Mouse (Mus musculus) limb, embryonic 10.5 days (tissue): ENCODE measurements around the gene Sbp. TPM values are rescaled to one million over a fixed set of nuclear protein-coding genes. Genes with fewer than 3 reads are reported as not detected.
A peak's percentile ranks its signal among the peaks of the same experiment; 100 is the strongest.

Experiments used
- DNase-seq: peaks from one replicate; pipeline ENCODE4 v3.0.0-alpha.2; 2017; ENCODE audit warnings: low spot score
- H3K27ac ChIP-seq: fragments of 300-500 bp; sonication (generic); 2 replicates; pipeline ENCODE4 v1.5.1; 2016; ENCODE audit warnings: mild to moderate bottlenecking
- H3K27me3 ChIP-seq: fragments of 300-500 bp; sonication (generic); 2 replicates; pipeline ENCODE4 v1.6.1; 2016; ENCODE audit warnings: low read depth, mild to moderate bottlenecking; ENCODE audit not compliant: poor library complexity, severe bottlenecking
- H3K36me3 ChIP-seq: fragments of 300-500 bp; sonication (generic); 2 replicates; pipeline ENCODE4 v1.6.1; 2016; ENCODE audit warnings: mild to moderate bottlenecking, moderate library complexity
- H3K4me1 ChIP-seq: fragments of 300-500 bp; sonication (generic); 2 replicates; pipeline ENCODE4 v1.6.1; 2016
- H3K4me3 ChIP-seq: fragments of 300-500 bp; sonication (generic); 2 replicates; pipeline ENCODE4 v1.5.1; 2016; ENCODE audit warnings: mild to moderate bottlenecking, moderate library complexity
- H3K9me3 ChIP-seq: fragments of 300-500 bp; sonication (generic); replicated peaks from 2 replicates; pipeline ENCODE4 v1.6.1; 2016; ENCODE audit warnings: mild to moderate bottlenecking
- WGBS: fragments of 180-500 bp; shearing (Covaris S2); methylation state at CpG from one replicate; pipeline ENCODE4 v1.1.7; 2016; 5-methylcytosine and 5-hydroxymethylcytosine counted together
- polyA plus RNA-seq: library from polyadenylated mRNA; unstranded; fragments of >200 nt; fragmentation: Nextera tagmentation; extraction: Ambion mirVana; gene quantifications from 2 replicates; pipeline ENCODE4 v1.2.1, GENCODE M21; 2016

The Sbp gene
- polyA plus RNA-seq, 1 experiment from 2014 or later, result not detected

- Histone ChIP-seq H3K4me3 (no peak overlapping the region), H3K4me1 (no peaks in the 10 kb centered on the region), H3K27ac (no peak overlapping the region), H3K27me3 (no peaks in the 10 kb centered on the region), H3K9me3 (no peaks in the 10 kb centered on the region), H3K36me3 (no peaks in the 10 kb centered on the region)
- DNase-seq, result no peak
- 53% methylated on average over 2 of the region's 2 CpGs for WGBS
Observed at GRCm38 (mm10) chr17:23968780-23969179, 27.3 kb downstream of the Sbp start.

- 9% methylated on average over 1 of the region's 1 CpGs for WGBS
- Histone ChIP-seq H3K27ac (no peak overlapping the region), H3K9me3 (no peaks in the 10 kb centered on the region), H3K4me1 (no peaks in the 10 kb centered on the region), H3K27me3 (no peaks in the 10 kb centered on the region), H3K36me3 (no peaks in the 10 kb centered on the region), H3K4me3 (no peak overlapping the region)
- peak; percentile 78 for DNase-seq
Observed at GRCm38 (mm10) chr17:23969231-23969630, 27.8 kb downstream of the Sbp start.

- Histone ChIP-seq H3K9me3 (no peaks in the 10 kb centered on the region), H3K36me3 (no peaks in the 10 kb centered on the region), H3K27ac (no peak overlapping the region), H3K4me1 (no peaks in the 10 kb centered on the region), H3K27me3 (no peaks in the 10 kb centered on the region), H3K4me3 (no peak overlapping the region)
- DNase-seq, result no peak
- 86% methylated on average over 9 of the region's 9 CpGs for WGBS
Observed at GRCm38 (mm10) chr17:23971315-23971714, 29.8 kb downstream of the Sbp start.

- Histone ChIP-seq H3K27me3 (no peaks in the 10 kb centered on the region), H3K4me3 (no peak overlapping the region), H3K4me1 (no peaks in the 10 kb centered on the region), H3K36me3 (no peaks in the 10 kb centered on the region), H3K27ac (no peak overlapping the region), H3K9me3 (no peaks in the 10 kb centered on the region)
- DNase-seq, result no peak
- 85% methylated on average over 4 of the region's 4 CpGs for WGBS
Observed at GRCm38 (mm10) chr17:23976665-23977064, 35.2 kb downstream of the Sbp start.

- Histone ChIP-seq H3K4me3 (no peak overlapping the region), H3K36me3 (no peaks in the 10 kb centered on the region), H3K9me3 (no peaks in the 10 kb centered on the region), H3K27me3 (no peaks in the 10 kb centered on the region), H3K4me1 (peaks cover 6% of the 10 kb centered on the region), H3K27ac (no peak overlapping the region)
- DNase-seq, result no peak
- 61% methylated on average over 3 of the region's 3 CpGs for WGBS
Observed at GRCm38 (mm10) chr17:23979471-23979870, 38.0 kb downstream of the Sbp start.

GRCm38 (mm10) chr17:23980297-23980909 is 38.9 kb downstream of the Sbp start, which contains the start of gene Prss30:
TSS of gene Prss30 (minus strand) at chr17:23980566.
- H3K4me3 ChIP-seq, result no peak within 1 kb of the TSS
- no peaks in the 10 kb centered on the region for H3K9me3 ChIP-seq
- no peaks in the 10 kb centered on the region for H3K27me3 ChIP-seq
- no peaks in the 10 kb centered on the region for H3K36me3 ChIP-seq
- DNase-seq, result no peak
- H3K4me1 ChIP-seq, result peaks cover 6% of the 10 kb centered on the region
- WGBS, result 83% methylated on average over 10 of the region's 10 CpGs
- no peak within 1 kb of the TSS for H3K27ac ChIP-seq

- no peaks in the 10 kb centered on the region for H3K36me3 ChIP-seq
- no peaks in the 10 kb centered on the region for H3K27me3 ChIP-seq
- DNase-seq, result no peak
- H3K4me3 ChIP-seq, result no peak overlapping the region
- 49% methylated on average over 4 of the region's 4 CpGs for WGBS
- H3K4me1 ChIP-seq, result peaks cover 6% of the 10 kb centered on the region
- no peaks in the 10 kb centered on the region for H3K9me3 ChIP-seq
- H3K27ac ChIP-seq, result no peak overlapping the region
Observed at GRCm38 (mm10) chr17:23982912-23983311, 41.4 kb downstream of the Sbp start.

GRCm38 (mm10) chr17:23984989-23985388 is 43.5 kb downstream of the Sbp start:
- Histone ChIP-seq H3K36me3 (no peaks in the 10 kb centered on the region), H3K27me3 (no peaks in the 10 kb centered on the region), H3K27ac (no peak overlapping the region), H3K4me1 (peaks cover 6% of the 10 kb centered on the region), H3K4me3 (no peak overlapping the region), H3K9me3 (no peaks in the 10 kb centered on the region)
- 91% methylated on average over 1 of the region's 1 CpGs for WGBS
- DNase-seq, result no peak

GRCm38 (mm10) chr17:23989802-23990201 is 48.3 kb downstream of the Sbp start:
- no peak overlapping the region for H3K27ac ChIP-seq
- no peak for DNase-seq
- peaks cover 5% of the 10 kb centered on the region; the same call in 1 of the 2 replicates for H3K27me3 ChIP-seq
- H3K4me3 ChIP-seq, result no peak overlapping the region
- 55% methylated on average over 2 of the region's 2 CpGs for WGBS
- H3K9me3 ChIP-seq, result no peaks in the 10 kb centered on the region
- no peaks in the 10 kb centered on the region for H3K36me3 ChIP-seq
- peaks cover 12% of the 10 kb centered on the region for H3K4me1 ChIP-seq

- peaks cover 12% of the 10 kb centered on the region for H3K4me1 ChIP-seq
- H3K36me3 ChIP-seq, result no peaks in the 10 kb centered on the region
- 61% methylated on average over 9 of the region's 9 CpGs for WGBS
- peak overlapping the region; percentile 42 for H3K4me3 ChIP-seq
- H3K27me3 ChIP-seq, result peaks cover 6% of the 10 kb centered on the region; the same call in 1 of the 2 replicates
- no peaks in the 10 kb centered on the region for H3K9me3 ChIP-seq
- H3K27ac ChIP-seq, result peak overlapping the region; percentile 77
- DNase-seq, result peak; percentile 39
Observed at GRCm38 (mm10) chr17:23992789-23993553, 51.5 kb downstream of the Sbp start.

- WGBS, result 12% methylated on average over 31 of the region's 31 CpGs
- Histone ChIP-seq H3K9me3 (no peaks in the 10 kb centered on the region), H3K27me3 (peaks cover 6% of the 10 kb centered on the region; the same call in 1 of the 2 replicates), H3K27ac (peak overlapping the region; percentile 77), H3K4me1 (peaks cover 12% of the 10 kb centered on the region), H3K4me3 (peak overlapping the region; percentile 42), H3K36me3 (no peaks in the 10 kb centered on the region)
- DNase-seq, result peak; percentile 92
Observed at GRCm38 (mm10) chr17:23993559-23994428, 52.3 kb downstream of the Sbp start.

- DNase-seq, result no peak
- H3K27ac ChIP-seq, result no peak overlapping the region
- H3K4me1 ChIP-seq, result peaks cover 12% of the 10 kb centered on the region
- no peaks in the 10 kb centered on the region for H3K36me3 ChIP-seq
- peaks cover 6% of the 10 kb centered on the region; the same call in 1 of the 2 replicates for H3K27me3 ChIP-seq
- no peaks in the 10 kb centered on the region for H3K9me3 ChIP-seq
- H3K4me3 ChIP-seq, result no peak overlapping the region
- 76% methylated on average over 7 of the region's 7 CpGs for WGBS
Observed at GRCm38 (mm10) chr17:23994667-23995066, 53.2 kb downstream of the Sbp start.
